Comparison of ENCODE assay signal across 25 mouse cellular contexts in genomic region chr5:31844856-31845255, GRCm38 (mm10).
DNase-seq lines count a peak whose midpoint lies in the region; ATAC-seq and TF ChIP-seq lines count a peak whose summit lies in the region.
"Had no signal": no experiment of that assay in that cellular context is flagged by ENCODE, and none has a peak within 500 bp of the region (broad histone marks: within the 10 kb centered on the region; RNA-seq: fewer than 3 reads in every experiment).

No protein-coding gene starts in this region.

- TF ChIP-seq CTCF in embryonic fibroblast, embryonic 13.5 days (IDR thresholded peaks at IDR 0.05; ENCODE audit: borderline replicate concordance, insufficient read depth, low read length), result no peak
- no peak for TF ChIP-seq CTCF in intestine, postnatal 0 days (IDR thresholded peaks at IDR 0.05; ENCODE audit: low read depth)
- TF ChIP-seq CTCF in gastrocnemius, adult 2 months (IDR thresholded peaks at IDR 0.05), result no peak

- peaks cover 6% of the 10 kb centered on the region for H3K4me1 ChIP-seq in embryonic fibroblast, embryonic 13.5 days (ENCODE audit: control insufficient read depth, insufficient read depth, low read length)
- H3K4me1 ChIP-seq in intestine, postnatal 0 days (replicated peaks; ENCODE audit: control insufficient read depth, insufficient read depth, low read length), result no peaks in the 10 kb centered on the region
- H3K4me1 ChIP-seq: heart, embryonic 10.5 days had no signal

- no peak for TF ChIP-seq POLR2A in embryonic fibroblast, embryonic 13.5 days (IDR thresholded peaks at IDR 0.05; ENCODE audit: low read depth, low read length)

- ATAC-seq in intestine, postnatal 0 days, result peak; percentile 67
- ATAC-seq: activated CD4-positive, CD25-positive, alpha-beta regulatory T cell, adult 4 months; CD4-positive, CD25-positive, alpha-beta regulatory T cell, adult 4 months; forebrain, embryonic 14.5 days; forebrain, postnatal 0 days; hindbrain, postnatal 0 days; inflammation-experienced regulatory T-cells, adult 6 months had no signal

- no peak overlapping the region for H3K4me2 ChIP-seq in intestine, postnatal 0 days (replicated peaks; ENCODE audit: low read depth)
- H3K4me2 ChIP-seq: heart, embryonic 13.5 days; hindbrain, embryonic 14.5 days had no signal

- no peaks in the 10 kb centered on the region for H3K9me3 ChIP-seq in intestine, postnatal 0 days (ENCODE audit: control insufficient read depth)
- H3K9me3 ChIP-seq: heart, embryonic 10.5 days; heart, embryonic 13.5 days had no signal

- peak overlapping the region; percentile 73 for H3K27ac ChIP-seq in embryonic fibroblast, embryonic 13.5 days (ENCODE audit: insufficient read depth, low read length)
- peak overlapping the region; percentile 50; the same call in 1 of the 2 replicates for H3K27ac ChIP-seq in intestine, postnatal 0 days (ENCODE audit: low read depth, low read length)
- no peak overlapping the region for H3K27ac ChIP-seq in gastrocnemius, adult 2 months
- H3K27ac ChIP-seq: heart, adult 2 months; heart, embryonic 10.5 days; heart, embryonic 13.5 days; hindbrain, embryonic 14.5 days; hindbrain, postnatal 0 days had no signal

- H3K27me3 ChIP-seq in intestine, postnatal 0 days (replicated peaks; ENCODE audit: control insufficient read depth, insufficient read depth, low read length), result no peaks in the 10 kb centered on the region
- H3K27me3 ChIP-seq: heart, embryonic 13.5 days had no signal

- peak; percentile 32 to 80 for DNase-seq in adrenal gland, adult (ENCODE audit: inconsistent age in 2 of 2, low spot score in 1 of 2)
- DNase-seq in adrenal gland, postnatal 4 days (ENCODE audit: low spot score in 2 of 2), result no peak
- DNase-seq in lung, postnatal 25 days (ENCODE audit: low spot score), result peak; percentile 24
- DNase-seq in lung, postnatal 10 days, result no peak
- DNase-seq in gastrocnemius, adult 2 months, result no peak
- DNase-seq in layer of hippocampus, postnatal 25 days (ENCODE audit: extremely low spot score in 1 of 2, low spot score in 1 of 2), result no peak
- DNase-seq: adrenal gland, postnatal 14 days; cerebellum, adult 18-20 months; cerebellum, adult 9-10 months; cerebellum, postnatal 14 days; forebrain, postnatal 0 days; gastrocnemius, postnatal 25 days; heart, adult 2 months; heart, postnatal 14 days; heart, postnatal 4 days had no signal

- intact Hi-C loops in gastrocnemius, adult 2 months (cut with DNase I), result no loop called here

- no peaks in the 10 kb centered on the region for H3K36me3 ChIP-seq in intestine, postnatal 0 days (ENCODE audit: control insufficient read depth, insufficient read depth)
- H3K36me3 ChIP-seq: heart, embryonic 10.5 days; heart, embryonic 13.5 days had no signal

- H3K4me3 ChIP-seq in embryonic fibroblast, embryonic 13.5 days (ENCODE audit: insufficient read depth, low read length), result no peak overlapping the region
- no peak overlapping the region for H3K4me3 ChIP-seq in intestine, postnatal 0 days (ENCODE audit: low read depth, low read length)
- no peak overlapping the region for H3K4me3 ChIP-seq in gastrocnemius, adult 2 months
- H3K4me3 ChIP-seq: heart, adult 2 months; heart, embryonic 10.5 days; heart, embryonic 13.5 days had no signal

- H3K9ac ChIP-seq in intestine, postnatal 0 days (ENCODE audit: low read depth, low read length), result no peak overlapping the region
- H3K9ac ChIP-seq: forebrain, postnatal 0 days; heart, embryonic 13.5 days; hindbrain, embryonic 14.5 days had no signal

- WGBS in intestine, postnatal 0 days, result 58% methylated on average over 3 of the region's 3 CpGs

Comparison
In these comparisons a context has a peak if more than half of its experiments do, and no peak if none do; other contexts are left out.
1. DNase-seq: peak in adrenal gland, adult (2 of 2) and lung, postnatal 25 days (single experiment); none in adrenal gland, postnatal 4 days (0 of 2), lung, postnatal 10 days (single experiment), gastrocnemius, adult 2 months (single experiment) and layer of hippocampus, postnatal 25 days (0 of 2).